Mouse (Mus musculus) MN1 (cell line): Measurements from ENCODE around the gene Rab37.
A peak's percentile ranks its signal among the peaks of the same experiment; 100 is the strongest.

Experiments used
- DNase-seq: peaks from one replicate; pipeline ENCODE4 v3.0.0-alpha.2; 2016; ENCODE audit warnings: low spot score

The Rab37 gene

DNA sequence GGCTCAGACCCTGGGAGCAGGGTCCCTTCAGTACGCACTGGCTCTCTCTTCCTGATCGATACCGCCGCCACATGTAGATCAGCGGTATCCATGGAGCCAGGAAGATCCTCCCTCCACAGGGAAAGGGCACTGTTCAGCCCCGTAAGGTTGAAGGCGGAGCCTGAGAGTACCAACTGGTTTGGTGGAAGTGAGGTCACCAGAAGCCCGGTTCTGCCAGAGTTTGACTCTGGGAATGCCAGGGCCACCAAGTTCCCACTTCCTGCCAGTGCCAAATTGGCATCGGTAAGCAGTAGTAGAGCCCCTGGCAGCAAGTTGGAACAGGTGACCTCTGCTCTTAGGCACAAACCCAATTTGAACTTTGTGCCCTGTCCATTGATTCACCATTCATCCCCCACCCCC lies 73.7 kb downstream of the Rab37 start:
- peak; percentile 62 for DNase-seq

DNA sequence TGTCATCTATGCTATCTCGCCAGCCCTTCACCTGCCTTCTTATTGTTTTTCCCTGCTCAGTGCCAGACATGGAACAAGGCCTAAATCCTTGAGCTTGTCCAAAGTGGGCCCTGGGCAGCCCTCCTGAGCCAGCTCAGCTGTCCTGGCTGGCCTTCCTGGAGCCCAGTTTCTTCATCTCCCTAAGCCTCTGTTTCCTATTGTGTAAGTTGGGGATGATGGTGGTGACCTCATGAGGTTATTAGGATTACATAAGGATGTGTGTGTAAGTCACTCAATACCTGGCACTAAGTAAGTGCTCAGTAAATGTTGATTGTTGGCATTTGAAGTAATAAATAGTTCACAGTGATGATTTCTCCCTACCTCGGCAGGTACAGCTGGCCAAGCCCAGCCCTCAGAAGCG lies 75.5 kb downstream of the Rab37 start:
- no peak for DNase-seq

DNA sequence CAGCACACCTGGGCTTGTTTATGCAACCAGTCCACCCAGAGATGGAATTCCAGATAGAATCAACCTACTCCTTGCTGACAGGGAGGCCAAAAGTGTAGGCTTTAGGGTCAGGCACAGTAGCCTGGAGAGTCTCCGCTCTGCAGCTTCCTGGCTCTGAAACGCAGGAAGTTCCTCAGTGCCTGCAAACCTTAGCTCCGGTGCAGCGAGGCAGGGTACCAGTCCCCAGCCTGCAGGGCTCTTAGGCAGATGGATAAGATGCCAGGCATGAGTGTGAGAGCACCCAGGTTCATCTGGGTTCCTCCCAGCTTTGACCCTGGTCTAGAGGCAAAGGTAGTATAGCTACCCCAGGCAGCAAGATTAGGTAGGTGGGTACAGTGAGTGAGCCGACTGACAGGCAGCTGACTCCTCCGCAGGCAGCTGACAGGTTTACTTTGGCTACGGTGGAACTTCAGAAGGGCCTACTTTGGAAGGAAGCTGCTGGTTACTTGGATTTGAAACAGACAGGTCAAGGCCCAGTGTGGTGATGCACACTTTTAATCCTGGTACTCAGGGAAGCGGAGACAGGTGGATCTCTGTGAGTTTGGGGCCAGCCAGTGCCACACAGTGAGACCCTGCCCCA lies 76.5 kb downstream of the Rab37 start:
- DNase-seq, result no peak

DNA sequence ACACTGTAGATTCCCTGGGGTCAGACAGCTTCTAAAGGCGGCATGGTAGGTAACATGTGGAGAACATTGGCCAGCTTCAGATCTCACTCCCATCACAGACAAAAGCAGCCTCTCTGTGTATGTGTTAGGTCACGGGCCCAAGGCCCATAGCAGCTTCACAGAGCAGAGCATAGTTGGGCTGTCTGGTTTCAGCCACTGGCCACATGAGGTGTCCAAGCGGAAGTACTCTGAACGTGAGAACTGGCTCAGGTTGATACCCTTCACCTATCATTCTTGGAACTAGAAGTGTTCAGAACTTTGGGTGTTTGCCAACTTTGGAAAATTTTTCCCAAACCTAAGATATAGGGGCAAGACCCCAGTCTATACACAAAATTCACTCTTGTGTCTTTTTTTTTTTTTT lies 78.2 kb downstream of the Rab37 start:
- no peak for DNase-seq

DNA sequence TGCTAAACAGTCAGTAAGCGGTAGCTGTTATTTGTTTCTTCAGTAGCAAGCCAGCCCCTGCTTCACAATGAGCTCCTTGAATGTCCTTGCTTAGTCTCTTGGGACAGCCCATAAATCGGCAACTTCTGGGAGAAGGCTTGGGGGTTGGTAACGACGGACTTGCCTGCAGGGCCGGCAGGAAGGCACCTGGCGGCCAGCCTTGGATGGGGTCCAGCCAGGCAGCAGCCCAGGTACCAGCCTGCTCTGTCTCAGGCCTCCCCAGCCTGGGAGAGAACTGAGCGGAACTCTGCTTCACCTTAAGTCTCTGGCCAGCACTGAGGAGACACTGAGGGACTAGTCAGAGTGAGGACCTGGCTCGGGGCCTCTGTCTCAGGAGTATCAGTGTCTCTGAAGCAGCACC lies 79.9 kb downstream of the Rab37 start:
- DNase-seq, result peak; percentile 53

DNA sequence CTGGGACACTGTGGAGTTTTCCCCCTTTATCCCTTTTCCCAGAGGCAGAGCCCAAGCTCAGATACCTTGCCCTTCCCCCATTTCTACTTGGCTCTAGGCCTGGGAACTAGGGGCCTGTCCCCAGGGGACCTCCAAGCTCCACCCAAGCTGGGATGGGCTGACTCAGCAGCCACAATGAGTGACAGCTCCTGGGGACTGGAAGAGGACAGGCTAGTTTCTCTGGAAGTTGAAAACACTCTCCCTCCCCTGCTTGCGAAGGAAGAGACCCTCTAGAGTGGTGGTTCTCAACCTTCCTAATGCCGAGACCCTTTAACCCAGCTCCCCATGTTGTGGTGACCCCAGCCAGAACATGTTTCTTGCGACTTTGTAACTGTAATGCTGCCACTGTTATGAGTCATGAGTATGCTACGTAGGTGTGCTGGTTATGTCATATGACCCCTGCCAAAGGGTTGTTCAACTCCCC lies 81.6 kb downstream of the Rab37 start:
- DNase-seq, result peak; percentile 76

DNA sequence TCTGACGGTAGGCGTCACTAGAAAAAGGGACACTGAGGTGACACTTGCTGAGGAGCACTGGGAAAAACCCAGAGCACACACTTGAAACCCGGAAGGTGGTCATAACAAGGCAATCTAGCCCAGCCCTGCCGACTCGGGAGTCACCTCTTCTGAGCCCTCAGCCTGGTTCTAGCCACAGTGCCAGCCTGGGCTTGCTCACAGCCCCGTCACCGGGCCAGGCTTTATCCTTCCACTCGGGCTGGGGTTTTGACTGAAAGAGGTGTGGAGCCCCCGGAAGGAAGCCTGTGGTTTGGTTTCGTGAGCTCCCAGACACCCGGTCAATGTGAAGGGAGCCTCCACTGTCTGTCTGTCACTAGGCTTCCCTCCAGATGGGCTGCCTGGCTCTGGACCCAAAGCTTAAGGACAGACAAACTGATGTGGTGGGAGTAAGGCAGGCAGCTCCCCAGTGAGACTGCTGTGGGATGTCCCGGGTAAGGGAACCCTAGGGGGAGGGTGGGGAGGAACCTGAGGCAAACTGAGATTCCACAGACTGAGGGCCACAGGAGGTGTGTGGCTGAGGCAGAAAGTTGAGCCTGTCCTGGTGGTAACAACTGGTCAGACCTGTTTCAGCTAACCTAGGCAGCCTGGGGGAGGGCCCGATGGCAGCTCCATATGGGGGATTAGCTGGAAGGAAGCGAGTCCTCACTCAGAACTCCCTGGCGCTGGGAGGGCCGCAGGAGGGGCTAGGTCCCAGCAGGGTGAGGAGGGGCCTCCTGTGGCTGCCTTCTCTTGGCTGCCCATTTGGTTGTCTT lies 82.5 kb downstream of the Rab37 start:
- no peak for DNase-seq

DNA sequence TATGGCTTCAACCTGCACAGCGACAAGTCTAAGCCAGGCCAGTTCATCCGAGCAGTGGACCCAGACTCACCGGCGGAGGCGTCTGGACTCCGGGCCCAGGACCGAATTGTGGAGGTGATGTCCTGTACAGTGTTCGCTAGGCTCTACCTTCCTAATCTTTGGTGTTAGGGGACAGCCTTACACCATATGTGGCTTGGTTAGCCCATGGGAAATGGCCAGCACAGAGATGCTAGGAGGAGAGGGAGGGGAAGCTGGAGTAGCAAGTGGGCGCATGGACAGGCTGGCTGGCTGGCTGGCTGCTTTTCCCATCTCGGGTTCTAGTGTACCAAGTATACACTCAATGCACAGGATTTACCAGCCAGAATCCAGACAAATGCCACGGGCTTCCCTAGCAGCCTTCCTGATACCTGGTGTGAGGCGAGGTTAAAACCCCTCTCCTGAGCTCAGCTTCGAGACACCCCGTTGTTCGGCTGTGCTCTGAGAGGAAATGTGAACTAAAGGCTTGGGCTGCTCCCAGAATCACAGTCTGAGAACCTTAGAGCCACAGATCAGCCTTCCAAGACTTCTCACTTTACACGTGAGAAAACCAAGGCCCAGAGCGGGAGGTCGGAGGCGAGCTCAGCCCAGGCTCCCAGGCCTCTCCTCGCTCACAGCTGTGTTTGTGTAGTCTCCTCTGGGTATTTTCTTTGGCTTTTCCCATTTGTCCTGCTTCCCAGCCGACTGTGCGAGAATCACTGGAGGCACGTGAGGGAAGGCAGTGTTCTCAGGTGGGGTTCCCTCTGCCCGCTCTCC lies 85.4 kb downstream of the Rab37 start:
- DNase-seq, result no peak

DNA sequence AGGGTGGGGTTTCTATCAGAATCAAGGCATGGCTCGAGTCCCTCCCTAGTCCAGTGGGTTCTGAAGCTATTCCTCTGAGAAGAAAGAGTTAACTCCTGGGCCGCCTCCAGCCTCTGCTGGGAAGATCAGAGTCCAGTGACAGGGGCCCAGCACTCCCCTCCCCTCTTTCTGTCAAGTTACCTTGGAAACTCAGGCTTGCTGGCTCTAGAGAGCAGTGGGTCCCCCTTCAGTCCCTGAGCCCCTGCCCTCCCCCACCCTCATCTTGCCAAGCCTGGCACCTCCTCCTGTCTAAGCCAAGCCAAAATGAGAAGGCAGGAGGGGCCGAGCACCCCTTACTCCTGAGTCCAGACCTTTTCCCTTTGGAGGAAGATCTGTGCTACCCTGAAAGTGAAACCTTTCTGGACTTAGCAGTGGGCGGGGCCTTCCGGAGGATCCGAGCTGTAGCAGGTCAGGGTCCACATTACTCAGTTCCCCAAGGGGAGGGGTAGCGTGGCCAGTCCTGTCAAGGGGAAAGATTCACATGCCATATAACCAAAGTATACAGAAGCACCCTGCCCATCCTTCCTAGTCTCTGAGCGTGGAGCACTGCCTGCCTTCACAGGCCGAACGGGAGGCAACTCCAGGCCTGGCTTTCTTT lies 86.4 kb downstream of the Rab37 start:
- DNase-seq, result no peak

DNA sequence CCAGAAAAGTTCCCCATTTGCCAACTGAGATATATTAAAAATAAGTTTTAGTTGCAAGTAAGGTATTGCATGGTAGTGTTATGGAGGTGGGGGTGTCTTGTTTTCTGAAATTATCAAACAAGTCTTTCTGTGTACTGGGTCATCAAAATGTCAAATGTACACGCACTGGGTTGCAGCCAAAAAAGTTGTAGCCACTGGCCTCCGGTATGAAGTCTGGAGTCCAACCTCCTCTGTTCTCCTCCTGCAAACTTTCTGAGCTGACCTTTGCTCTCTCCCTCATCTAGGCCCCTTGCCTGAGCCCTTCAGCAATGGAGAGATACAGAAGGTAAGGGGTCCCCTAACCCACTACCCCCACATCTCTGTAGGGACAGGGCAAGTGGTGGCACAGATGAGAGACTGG lies 87.5 kb downstream of the Rab37 start:
- no peak for DNase-seq

DNA sequence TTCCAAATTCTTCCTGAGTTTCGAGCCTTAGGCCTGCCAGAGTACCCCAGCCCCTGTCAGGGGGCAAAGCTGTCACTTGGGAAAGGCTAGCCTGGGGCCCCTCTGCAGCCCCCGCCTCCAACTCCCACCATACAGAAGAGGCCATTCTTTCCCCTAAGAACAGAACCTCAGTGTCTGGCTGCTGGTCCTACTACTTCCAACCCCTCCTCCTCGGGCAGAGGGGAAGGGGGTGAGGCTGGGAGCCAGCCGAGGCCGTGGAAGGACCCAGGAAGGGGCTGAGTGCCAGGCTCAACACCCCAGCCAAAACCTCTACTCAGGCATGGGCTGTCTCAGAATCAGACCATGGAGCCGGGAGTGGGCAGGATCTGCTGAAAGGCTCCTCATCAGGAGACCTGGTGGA lies 88.0 kb downstream of the Rab37 start:
- no peak for DNase-seq

DNA sequence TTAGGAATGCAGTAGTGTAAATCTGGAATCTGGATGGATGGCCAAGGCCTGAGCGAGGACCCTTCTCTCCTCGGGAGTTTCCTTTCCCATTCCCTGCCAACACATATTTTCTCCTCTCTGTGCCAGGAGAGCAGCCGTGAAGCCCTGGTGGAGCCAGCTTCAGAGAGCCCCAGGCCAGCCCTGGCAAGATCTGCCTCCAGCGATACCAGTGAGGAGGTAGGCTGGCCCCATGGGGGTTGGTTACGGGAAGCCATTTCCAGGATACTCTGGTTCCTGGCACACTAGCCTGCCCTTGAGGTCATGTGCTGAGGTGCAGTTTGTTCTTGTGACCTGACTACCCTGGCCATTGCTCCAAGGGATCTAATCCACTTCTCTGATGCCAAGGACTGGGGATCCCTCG lies 88.7 kb downstream of the Rab37 start:
- peak; percentile 48 for DNase-seq

DNA sequence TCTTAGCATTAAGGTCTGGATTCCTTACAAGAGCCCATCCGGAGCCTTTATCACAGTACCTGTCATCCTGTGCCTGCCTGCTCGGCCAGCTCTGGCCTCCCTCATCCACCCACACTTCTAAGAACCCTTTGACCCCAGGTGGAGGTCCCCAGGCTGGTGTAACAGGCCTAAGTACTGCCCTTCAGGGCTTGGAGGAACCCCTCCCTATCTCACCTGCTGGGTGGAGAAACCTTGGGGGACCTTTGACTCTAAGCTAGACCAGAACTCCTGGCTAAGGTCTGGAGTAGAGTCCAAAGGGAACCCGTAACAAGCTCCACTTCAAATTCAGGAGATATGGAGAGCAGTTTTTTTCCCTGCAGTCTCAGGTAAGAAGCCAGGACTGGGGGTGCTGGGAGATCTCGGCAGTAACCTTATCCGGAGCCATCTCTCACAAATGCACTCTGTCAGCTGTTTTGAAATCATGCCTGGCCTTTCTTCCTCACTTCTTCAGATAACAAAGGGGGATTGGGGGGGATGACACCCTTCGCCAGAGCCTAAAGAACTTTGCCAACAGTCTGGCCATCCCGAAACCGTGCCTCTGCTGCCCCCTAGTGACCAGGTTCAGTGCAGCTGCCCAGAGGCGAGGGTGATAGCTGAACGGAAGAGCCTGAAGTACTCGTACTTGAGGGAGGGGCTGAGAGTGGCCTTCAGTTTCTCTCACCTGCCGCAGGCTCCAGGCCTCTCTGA lies 90.8 kb downstream of the Rab37 start:
- DNase-seq, result peak; percentile 69

DNA sequence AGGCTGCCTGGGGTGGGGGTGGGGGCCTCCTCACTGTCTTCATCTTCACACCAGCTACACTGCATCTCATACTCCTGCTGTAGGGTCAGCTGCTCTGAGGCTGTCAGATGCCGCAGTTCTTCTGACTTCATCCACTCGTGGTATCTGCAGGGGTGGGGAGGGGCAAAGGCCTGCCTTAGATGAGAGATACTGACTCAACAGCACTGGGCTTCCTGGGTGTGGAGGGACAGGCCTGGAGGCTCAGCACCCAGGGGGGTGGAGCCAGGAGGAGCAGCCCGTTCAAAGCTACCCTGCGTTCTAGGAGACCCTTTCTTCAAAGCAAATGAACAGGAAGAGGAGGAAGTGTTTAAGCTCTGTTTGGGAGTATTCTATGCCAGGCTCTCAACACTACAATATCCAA lies 93.7 kb downstream of the Rab37 start:
- DNase-seq, result peak; percentile 51

DNA sequence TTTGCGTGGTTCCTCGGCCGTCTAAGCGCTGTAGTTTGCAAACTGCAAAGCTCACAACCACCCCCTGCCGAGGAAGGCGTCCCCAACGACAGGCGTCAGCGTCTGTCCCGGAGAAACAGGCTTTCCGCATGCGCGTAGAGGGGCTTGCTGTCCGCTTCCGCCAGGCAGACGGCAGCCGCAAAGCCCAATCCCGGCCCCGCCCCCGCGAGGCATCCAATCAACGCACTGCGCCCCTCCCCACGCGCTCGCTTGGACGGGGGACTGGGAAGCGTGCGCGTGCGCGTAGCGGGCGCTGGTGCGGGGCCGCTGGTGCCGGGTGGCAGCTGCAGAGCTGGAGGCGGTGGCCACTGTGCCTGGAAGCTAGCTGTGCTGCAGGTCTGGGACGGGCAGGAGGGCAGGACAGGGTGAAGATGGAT lies 96.0 kb downstream of the Rab37 start, which contains the start of gene Tmem104:
TSS of gene Tmem104 (plus strand) at position 264 of the 416 bp plus-strand sequence.
- peak; percentile 98 for DNase-seq

DNA sequence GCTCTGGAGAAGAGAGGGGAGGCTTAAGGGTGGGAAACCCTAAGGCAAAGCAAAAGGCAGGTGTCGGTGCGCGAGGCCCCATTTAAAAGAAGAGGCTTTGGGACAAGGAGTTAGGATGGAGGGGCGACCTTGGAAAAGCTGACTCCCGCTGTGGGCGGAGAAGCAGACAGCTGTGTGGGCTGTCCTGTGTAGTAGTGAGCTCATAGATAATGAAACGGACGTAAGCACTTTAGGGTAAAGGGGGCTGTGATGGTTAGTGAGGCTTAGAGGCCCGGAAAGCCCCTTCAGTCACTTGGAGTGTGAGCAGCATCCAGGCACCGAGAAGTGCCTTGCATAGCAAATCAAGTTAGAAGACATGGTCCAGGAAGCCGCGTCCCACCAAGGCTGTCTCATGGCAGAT lies 96.5 kb downstream of the Rab37 start, which contains the start of gene Nat9:
TSS of gene Nat9 (minus strand) at position 167 of the 400 bp plus-strand sequence.
- DNase-seq, result no peak

DNA sequence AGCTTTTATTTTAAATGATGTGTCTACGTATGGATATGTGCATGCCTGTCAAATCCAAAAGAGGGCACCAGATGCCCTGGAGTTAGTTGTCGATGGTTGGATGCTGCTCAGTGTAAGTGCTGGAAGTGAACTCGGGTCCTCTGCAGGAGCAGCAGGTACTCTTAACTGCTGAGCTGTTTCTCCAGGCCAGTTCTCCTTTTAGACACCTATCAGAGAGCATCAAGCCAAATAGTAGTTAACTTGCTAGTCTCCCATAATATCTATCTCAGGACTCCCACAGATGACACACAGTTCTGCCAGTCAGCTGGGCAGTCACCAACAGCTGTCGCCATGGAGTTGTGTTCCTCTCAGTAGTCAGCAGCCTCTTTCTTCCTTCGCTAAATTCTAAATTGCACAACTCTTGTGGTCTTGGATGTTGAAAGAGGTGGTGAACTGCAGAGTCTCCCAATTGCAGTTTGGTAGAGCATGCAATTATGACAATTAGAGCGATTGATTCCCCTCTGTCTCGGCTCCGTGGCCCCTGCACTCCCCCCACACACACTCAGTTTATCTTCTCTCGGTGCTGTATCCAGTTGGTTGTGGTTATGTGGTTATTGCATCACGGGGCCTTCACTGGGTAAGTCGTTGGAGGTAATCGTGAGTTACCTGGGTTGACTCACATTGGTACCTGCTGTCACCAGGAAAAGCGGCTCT lies 97.5 kb downstream of the Rab37 start:
- DNase-seq, result no peak

DNA sequence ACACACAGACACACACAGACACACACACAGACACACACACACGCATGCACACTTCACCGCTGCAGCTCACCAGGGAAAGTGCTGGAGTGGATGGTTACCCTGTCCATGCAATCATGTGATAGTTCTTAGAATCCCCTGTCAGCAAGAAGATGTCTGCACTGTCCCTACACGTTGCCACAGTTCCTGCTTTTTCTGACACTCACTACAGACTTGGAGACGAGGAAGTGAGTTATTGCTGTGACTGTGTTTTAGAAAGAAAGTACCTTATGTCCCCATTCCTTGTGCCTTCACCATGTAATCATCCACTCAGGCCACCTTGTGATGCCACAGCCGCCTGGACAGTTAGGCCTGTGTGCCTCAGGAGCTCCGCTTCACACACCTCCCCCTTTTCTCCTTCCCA lies 98.1 kb downstream of the Rab37 start:
- DNase-seq, result no peak

DNA sequence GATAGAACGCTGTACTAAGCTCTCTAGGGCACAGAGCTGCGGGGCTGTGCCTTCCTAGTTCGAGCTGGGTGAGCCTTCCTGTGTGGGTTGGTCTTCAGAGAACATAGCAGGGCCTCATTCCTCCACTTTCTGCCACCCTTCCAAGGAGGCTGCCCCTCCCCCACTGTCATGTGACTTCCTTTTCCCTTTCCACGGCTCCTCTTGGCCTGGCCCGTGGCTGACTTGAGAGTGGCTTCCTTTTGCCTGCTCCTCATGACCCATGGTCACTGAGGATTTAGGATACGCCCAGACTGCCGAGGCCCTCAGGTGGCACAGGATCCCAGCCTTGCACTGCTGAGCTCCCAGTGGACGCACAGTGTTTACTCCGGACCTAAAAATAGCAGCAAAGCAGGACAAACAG lies 100.9 kb downstream of the Rab37 start:
- no peak for DNase-seq

DNA sequence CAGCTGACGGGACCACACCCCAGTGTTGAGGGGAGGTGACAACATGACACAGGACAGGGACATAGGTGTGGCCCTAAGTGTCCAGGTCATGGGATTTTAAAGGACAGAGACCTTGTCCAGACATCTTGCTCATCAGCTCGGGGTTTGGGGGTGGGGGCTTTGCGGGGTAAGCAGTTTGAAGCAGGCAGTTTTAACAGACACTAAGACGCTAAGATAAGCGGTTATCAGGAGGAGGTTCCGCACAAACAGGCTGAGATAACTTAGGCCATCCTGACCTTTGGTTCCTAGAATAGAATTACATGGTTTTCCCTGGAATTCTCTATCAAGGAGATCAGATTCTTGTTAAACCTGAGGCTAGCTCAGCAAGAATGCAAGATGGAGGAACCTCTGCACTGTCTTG lies 103.5 kb downstream of the Rab37 start:
- DNase-seq, result no peak

DNA sequence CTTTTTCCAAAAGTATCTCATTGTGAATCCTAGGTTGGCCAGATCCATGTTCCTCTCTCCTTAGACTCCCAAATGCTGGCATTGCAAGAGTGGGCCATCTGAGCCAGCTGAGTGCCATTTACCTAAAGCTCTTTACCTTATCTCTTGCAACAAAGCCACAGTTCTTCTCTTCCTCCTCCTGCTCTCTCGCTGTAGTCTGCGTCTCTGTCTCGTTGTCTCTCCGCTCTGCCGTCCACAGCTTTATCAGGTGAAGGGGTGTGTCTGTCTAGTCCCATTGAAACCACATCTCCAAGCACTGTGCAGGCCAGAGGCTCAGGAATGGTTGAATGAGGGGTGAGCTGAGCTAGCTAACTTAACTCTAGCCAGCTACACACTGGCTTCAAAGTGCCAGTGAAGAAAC lies 104.7 kb downstream of the Rab37 start:
- no peak for DNase-seq
